Mouse (Mus musculus): ENCODE measurements at regions not wholly inside any gene's neighbourhood (a gene's known extent, or its start where the extent isn't known, plus 50 kb on each side); places are given as distances from the start of the nearest gene placed in this dataset.
A peak's percentile ranks its signal among the peaks of the same experiment; 100 is the strongest.

DNA sequence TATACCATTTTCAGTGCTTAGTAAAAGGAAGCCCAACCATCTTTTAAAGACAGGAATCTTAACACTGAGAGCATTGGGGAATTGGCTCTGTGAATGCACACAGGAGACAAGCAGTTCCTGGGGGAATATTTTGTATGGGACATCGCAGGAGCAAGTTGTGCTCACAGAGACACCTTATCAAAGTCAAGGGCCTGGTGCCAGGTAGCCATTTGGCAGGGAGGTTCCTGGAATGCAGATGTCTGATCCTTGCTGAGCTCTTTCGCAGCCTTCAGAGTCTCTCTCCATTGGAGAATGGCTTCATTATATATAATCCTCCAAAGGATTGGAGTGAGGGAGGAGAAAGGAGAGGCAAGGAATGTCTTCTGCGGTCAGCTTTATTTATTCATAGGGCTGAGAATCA is 62.6 kb upstream of the Dock1 start:
- H3K36me3 ChIP-seq (ENCODE audit: control insufficient read depth, insufficient read depth, low read length): no peaks in the 10 kb centered on the region
- DNase-seq (ENCODE audit: low spot score): no peak
- no peak overlapping the region for H3K27ac ChIP-seq (ENCODE audit: low read depth, low read length)
- WGBS: 57% methylated on average over 3 of the region's 3 CpGs
- ATAC-seq: no peak
- peaks cover 4% of the 10 kb centered on the region; the same call in 1 of the 2 replicates for H3K4me1 ChIP-seq (ENCODE audit: control insufficient read depth, insufficient read depth, low read length)
- no peak overlapping the region for H3K9ac ChIP-seq (ENCODE audit: low read length)
- no peak overlapping the region for H3K4me3 ChIP-seq (ENCODE audit: low read depth, low read length)
- no peak overlapping the region for H3K4me2 ChIP-seq (ENCODE audit: low read length)
- no peaks in the 10 kb centered on the region for H3K27me3 ChIP-seq (replicated peaks; ENCODE audit: control insufficient read depth, insufficient read depth, low read length)
- no peaks in the 10 kb centered on the region for H3K9me3 ChIP-seq (replicated peaks; ENCODE audit: control insufficient read depth, low read length)

DNA sequence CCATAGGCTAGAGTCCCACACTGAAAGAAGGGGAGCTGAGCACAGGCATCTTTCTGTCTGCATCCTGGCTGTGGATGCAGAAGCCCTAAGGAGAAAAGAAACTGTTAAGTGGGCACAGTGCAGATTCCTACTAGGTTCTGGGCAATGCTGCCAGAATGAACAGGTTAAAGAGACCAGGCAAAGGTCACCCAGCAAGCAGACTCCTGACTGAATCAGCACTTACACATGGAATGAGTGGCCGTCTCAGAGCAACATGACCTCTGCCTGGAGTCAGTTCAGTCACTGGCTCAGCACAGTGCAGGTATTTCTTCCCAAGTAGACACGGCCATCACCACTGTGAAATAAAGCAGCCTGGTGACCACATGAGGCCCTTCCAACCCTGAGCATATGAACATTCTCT is 60.3 kb upstream of the Dock1 start:
- Histone ChIP-seq H3K9ac (ENCODE audit: low read length) (no peak overlapping the region), H3K27me3 (replicated peaks; ENCODE audit: control insufficient read depth, insufficient read depth, low read length) (no peaks in the 10 kb centered on the region), H3K9me3 (replicated peaks; ENCODE audit: control insufficient read depth, low read length) (no peaks in the 10 kb centered on the region), H3K4me3 (ENCODE audit: low read depth, low read length) (no peak overlapping the region), H3K27ac (ENCODE audit: low read depth, low read length) (no peak overlapping the region), H3K4me2 (ENCODE audit: low read length) (no peak overlapping the region), H3K4me1 (ENCODE audit: control insufficient read depth, insufficient read depth, low read length) (peaks cover 4% of the 10 kb centered on the region; the same call in 1 of the 2 replicates), H3K36me3 (ENCODE audit: control insufficient read depth, insufficient read depth, low read length) (no peaks in the 10 kb centered on the region)
- no peak for DNase-seq (ENCODE audit: low spot score)
- WGBS: 84% methylated on average over 2 of the region's 2 CpGs
- ATAC-seq: no peak

DNA sequence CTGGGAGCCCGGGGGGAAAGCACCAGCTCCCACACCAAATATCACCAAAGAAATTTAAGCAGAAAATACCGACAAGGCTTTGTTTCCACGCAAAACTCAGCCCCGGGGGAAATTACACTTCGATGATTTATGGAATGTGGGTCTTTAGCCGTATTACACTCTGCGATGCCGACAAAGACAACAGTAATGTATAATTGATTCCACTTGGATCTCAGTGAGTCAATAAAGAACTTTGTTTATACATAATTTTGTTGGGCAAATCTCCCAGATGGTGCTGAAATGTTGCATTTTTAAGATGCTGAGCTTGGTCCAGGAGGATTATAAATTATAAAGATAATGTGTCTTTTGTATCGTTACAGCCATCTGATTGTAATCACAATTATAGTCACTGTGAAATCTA is 59.1 kb upstream of the Dock1 start:
- Histone ChIP-seq H3K4me3 (ENCODE audit: low read depth, low read length) (no peak overlapping the region), H3K27ac (ENCODE audit: low read depth, low read length) (no peak overlapping the region), H3K9ac (ENCODE audit: low read length) (no peak overlapping the region), H3K9me3 (replicated peaks; ENCODE audit: control insufficient read depth, low read length) (no peaks in the 10 kb centered on the region), H3K4me1 (ENCODE audit: control insufficient read depth, insufficient read depth, low read length) (peaks cover 4% of the 10 kb centered on the region; the same call in 1 of the 2 replicates), H3K27me3 (replicated peaks; ENCODE audit: control insufficient read depth, insufficient read depth, low read length) (no peaks in the 10 kb centered on the region), H3K36me3 (ENCODE audit: control insufficient read depth, insufficient read depth, low read length) (no peaks in the 10 kb centered on the region), H3K4me2 (ENCODE audit: low read length) (no peak overlapping the region)
- no peak for DNase-seq (ENCODE audit: low spot score)
- no peak for ATAC-seq
- 75% methylated on average over 9 of the region's 9 CpGs for WGBS

DNA sequence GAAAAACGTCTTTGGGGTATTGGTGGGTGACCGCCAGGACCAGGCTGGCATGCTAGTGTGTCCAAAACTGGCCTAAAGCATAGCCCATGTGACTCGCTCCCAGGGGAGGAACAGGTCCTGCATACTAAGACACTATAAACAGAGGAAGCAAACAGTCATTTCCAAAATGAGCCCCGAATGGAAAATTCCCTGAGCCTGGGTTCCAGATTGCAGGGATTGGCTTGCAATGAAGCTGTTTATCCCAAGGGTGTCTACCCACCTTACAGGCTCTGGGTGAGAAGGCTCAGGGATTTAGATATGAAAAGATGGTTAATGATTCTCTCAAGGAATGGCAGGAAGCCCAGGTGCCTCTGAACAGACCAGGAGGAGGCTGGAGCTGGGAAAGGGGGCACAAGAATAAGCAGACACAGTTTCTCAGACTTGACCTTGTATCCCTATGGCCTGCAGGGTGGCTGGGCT is 58.2 kb upstream of the Dock1 start:
- DNase-seq (ENCODE audit: low spot score) (no peak), ATAC-seq (no peak)

DNA sequence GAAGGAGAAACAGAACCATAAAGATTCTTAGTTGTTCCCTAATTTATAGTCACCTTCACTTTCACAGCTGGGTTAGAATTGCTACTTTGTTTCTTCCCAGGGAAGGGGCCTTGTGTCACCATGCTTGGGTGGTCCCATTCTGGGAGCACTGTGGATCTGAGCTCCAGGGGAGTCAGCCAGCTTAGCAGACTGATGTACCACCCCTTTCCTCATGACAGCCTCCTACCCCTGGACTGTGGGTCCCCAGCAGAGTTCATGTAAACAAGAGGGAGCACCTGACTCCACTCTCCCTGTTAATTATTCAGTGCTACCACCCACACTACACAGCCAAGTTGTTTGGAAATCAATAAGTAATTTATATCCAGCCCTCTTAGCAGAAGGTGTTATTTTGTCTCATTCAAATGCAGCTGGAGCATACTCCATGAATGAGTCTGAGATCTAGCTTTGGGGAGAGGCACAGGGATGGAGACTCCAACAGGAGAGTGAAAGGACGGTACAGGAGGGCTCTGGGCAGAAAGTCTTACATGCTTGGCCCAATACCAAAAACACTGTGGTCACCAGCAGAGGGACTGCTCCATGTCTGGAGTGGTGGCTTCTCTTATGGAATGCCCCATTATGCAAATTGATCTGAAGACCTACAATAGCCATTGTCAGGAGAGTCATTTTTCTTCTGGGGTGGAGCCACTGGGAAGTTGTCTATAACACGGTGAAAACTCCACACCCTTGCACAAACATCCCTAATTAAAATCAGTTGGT is 51.1 kb upstream of the Dock1 start:
- H3K4me3 ChIP-seq (ENCODE audit: low read depth, low read length): no peak overlapping the region
- ATAC-seq (no peak), DNase-seq (ENCODE audit: low spot score) (peak; percentile 3)
- H3K36me3 ChIP-seq (ENCODE audit: control insufficient read depth, insufficient read depth, low read length): no peaks in the 10 kb centered on the region
- H3K9ac ChIP-seq (ENCODE audit: low read length): no peak overlapping the region
- no peaks in the 10 kb centered on the region for H3K9me3 ChIP-seq (replicated peaks; ENCODE audit: control insufficient read depth, low read length)
- no peaks in the 10 kb centered on the region for H3K4me1 ChIP-seq (ENCODE audit: control insufficient read depth, insufficient read depth, low read length)
- no peak overlapping the region for H3K27ac ChIP-seq (ENCODE audit: low read depth, low read length)
- H3K27me3 ChIP-seq (replicated peaks; ENCODE audit: control insufficient read depth, insufficient read depth, low read length): no peaks in the 10 kb centered on the region
- WGBS: 28% methylated on average over 2 of the region's 2 CpGs
- H3K4me2 ChIP-seq (ENCODE audit: low read length): no peak overlapping the region

More for the DNA sequence above, 58.2 kb upstream of the Dock1 start:
- WGBS: 81% methylated on average over 4 of the region's 4 CpGs
- no peak overlapping the region for H3K4me2 ChIP-seq (ENCODE audit: low read length)
- no peak overlapping the region for H3K27ac ChIP-seq (ENCODE audit: low read depth, low read length)
- peaks cover 4% of the 10 kb centered on the region; the same call in 1 of the 2 replicates for H3K4me1 ChIP-seq (ENCODE audit: control insufficient read depth, insufficient read depth, low read length)
- H3K9me3 ChIP-seq (replicated peaks; ENCODE audit: control insufficient read depth, low read length): no peaks in the 10 kb centered on the region
- no peak overlapping the region for H3K9ac ChIP-seq (ENCODE audit: low read length)
- no peak overlapping the region for H3K4me3 ChIP-seq (ENCODE audit: low read depth, low read length)
- H3K27me3 ChIP-seq (replicated peaks; ENCODE audit: control insufficient read depth, insufficient read depth, low read length): no peaks in the 10 kb centered on the region
- H3K36me3 ChIP-seq (ENCODE audit: control insufficient read depth, insufficient read depth, low read length): no peaks in the 10 kb centered on the region

DNA sequence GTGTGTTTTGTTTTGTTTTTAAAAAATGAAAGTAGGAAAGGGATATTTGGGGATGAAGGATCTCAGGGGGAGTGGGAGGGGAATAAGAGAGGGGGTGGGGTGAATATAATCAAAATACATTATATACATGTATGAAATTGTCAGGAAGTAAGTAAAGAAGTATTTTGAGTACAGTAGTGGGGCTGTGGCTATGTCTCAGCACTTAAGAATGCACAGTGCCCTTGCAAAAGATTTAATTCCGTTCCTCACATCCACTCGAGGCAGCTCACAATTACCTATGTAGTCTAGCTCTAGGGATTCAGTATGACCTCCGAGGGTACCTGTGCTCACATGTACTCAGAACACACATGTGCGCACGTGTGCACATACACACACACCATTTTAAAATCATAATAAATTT is 50.4 kb upstream of the Dock1 start:
- Histone ChIP-seq H3K4me2 (ENCODE audit: low read length) (no peak overlapping the region), H3K27ac (ENCODE audit: low read depth, low read length) (no peak overlapping the region), H3K9me3 (replicated peaks; ENCODE audit: control insufficient read depth, low read length) (no peaks in the 10 kb centered on the region), H3K27me3 (replicated peaks; ENCODE audit: control insufficient read depth, insufficient read depth, low read length) (no peaks in the 10 kb centered on the region), H3K4me3 (ENCODE audit: low read depth, low read length) (no peak overlapping the region), H3K36me3 (ENCODE audit: control insufficient read depth, insufficient read depth, low read length) (no peaks in the 10 kb centered on the region), H3K4me1 (ENCODE audit: control insufficient read depth, insufficient read depth, low read length) (no peaks in the 10 kb centered on the region), H3K9ac (ENCODE audit: low read length) (no peak overlapping the region)
- DNase-seq (ENCODE audit: low spot score) (no peak), ATAC-seq (no peak)
- WGBS: 89% methylated on average over 5 of the region's 5 CpGs
